In genomic region chr11:101785143-101785851, GRCm38 (mm10) we compare ENCODE assay signal across 8 mouse cellular contexts. TPM values are rescaled to one million over a fixed set of nuclear protein-coding genes. Genes with fewer than 3 reads are reported as not detected.
A peak's percentile ranks its signal among the peaks of the same experiment; 100 is the strongest.
DNase-seq lines count a peak whose midpoint lies in the region; ATAC-seq and TF ChIP-seq lines count a peak whose summit lies in the region.

Gene Etv4 (minus strand): TSS chr11:101785371.

- H3K4me2 ChIP-seq in forebrain, embryonic 15.5 days (replicated peaks): peak within 1 kb of the TSS; percentile 96

- peak within 1 kb of the TSS; percentile 88 for H3K4me3 ChIP-seq in E14TG2a.4 (replicated peaks; ENCODE audit: low read length)
- H3K4me3 ChIP-seq in forebrain, embryonic 15.5 days: peak within 1 kb of the TSS; percentile 53
- peak within 1 kb of the TSS; percentile 52 for H3K4me3 ChIP-seq in lung, adult 2 months (replicated peaks; ENCODE audit: extremely low read depth, low read depth, low read length)
- H3K4me3 ChIP-seq in thymus, adult 2 months (ENCODE audit: control insufficient read depth, insufficient read depth, low read length): peak within 1 kb of the TSS; percentile 43

- peak within 1 kb of the TSS; percentile 46; the same call in 1 of the 2 replicates for H3K27ac ChIP-seq in forebrain, embryonic 15.5 days (replicated peaks)
- no peak within 1 kb of the TSS for H3K27ac ChIP-seq in thymus, adult 2 months (ENCODE audit: control insufficient read depth, insufficient read depth, low read length)

- peaks cover 17% of the 10 kb centered on the region; the same call in 1 of the 2 replicates for H3K36me3 ChIP-seq in E14TG2a.4 (ENCODE audit: insufficient read depth, low read length)
- H3K36me3 ChIP-seq in forebrain, embryonic 15.5 days: no peaks in the 10 kb centered on the region
- no peaks in the 10 kb centered on the region for H3K36me3 ChIP-seq in thymus, adult 2 months (ENCODE audit: control insufficient read depth, insufficient read depth, low read length)

- peaks cover 21% of the 10 kb centered on the region for H3K27me3 ChIP-seq in E14TG2a.4 (ENCODE audit: insufficient read depth, low read length)
- peaks cover 73% of the 10 kb centered on the region for H3K27me3 ChIP-seq in forebrain, embryonic 15.5 days
- peaks cover 18% of the 10 kb centered on the region for H3K27me3 ChIP-seq in thymus, adult 2 months (ENCODE audit: control insufficient read depth, insufficient read depth, low read length)

- peak; percentile 42 for DNase-seq in c-Kit-positive CD71-positive TER-119-positive erythroid progenitor cells, embryonic 14.5 days (ENCODE audit: low spot score)
- peak; percentile 73 for DNase-seq in heart, postnatal 25 days (ENCODE audit: low spot score)
- DNase-seq in layer of hippocampus, adult 18-20 months (ENCODE audit: low spot score in 2 of 2): peak; percentile 83 to 92
- peak; percentile 63 for DNase-seq in lung, adult 2 months
- peak; percentile 92 for DNase-seq in thymus, adult 2 months

- intact Hi-C loops in heart, postnatal 25 days (cut with DNase I): no loop called here

- WGBS in forebrain, embryonic 15.5 days: 0% methylated on average over 35 of the region's 35 CpGs
- WGBS in lung, adult 2 months: under 1% methylated on average over 35 of the region's 35 CpGs
- 2% methylated on average over 35 of the region's 35 CpGs for WGBS in thymus, adult 2 months

- TF ChIP-seq CTCF in E14TG2a.4 (conservative IDR thresholded peaks at IDR 0.05; ENCODE audit: low read length): no peak
- no peak for TF ChIP-seq CTCF in lung, adult 2 months (IDR thresholded peaks at IDR 0.05; ENCODE audit: insufficient read depth, low read length)
- no peak for TF ChIP-seq CTCF in thymus, adult 2 months (IDR thresholded peaks at IDR 0.05; ENCODE audit: borderline replicate concordance, control insufficient read depth, extremely low read depth, insufficient read depth, low read length, poor library complexity)

- peak; percentile 96 for ATAC-seq in forebrain, embryonic 15.5 days (replicated peaks)
- peak; percentile 71 for ATAC-seq in neutrophil, adult 5-6 weeks (ENCODE audit: extremely low read depth, insufficient number of reproducible peaks, low FRiP score, poor library complexity, severe bottlenecking)

- H3K9ac ChIP-seq in forebrain, embryonic 15.5 days (replicated peaks): peak within 1 kb of the TSS; percentile 44

- no peaks in the 10 kb centered on the region for H3K9me3 ChIP-seq in E14TG2a.4 (ENCODE audit: low read length)
- H3K9me3 ChIP-seq in forebrain, embryonic 15.5 days: no peaks in the 10 kb centered on the region

- TF ChIP-seq POLR2A in lung, adult 2 months (IDR thresholded peaks at IDR 0.05; ENCODE audit: borderline replicate concordance, extremely low read depth, low read depth, low read length): no peak
- TF ChIP-seq POLR2A in thymus, adult 2 months (IDR thresholded peaks at IDR 0.05; ENCODE audit: control insufficient read depth, extremely low read depth, insufficient read depth, low read length, poor library complexity): no peak

- peaks cover 80% of the 10 kb centered on the region for H3K4me1 ChIP-seq in E14TG2a.4 (replicated peaks; ENCODE audit: low read depth, low read length)
- peaks cover 26% of the 10 kb centered on the region for H3K4me1 ChIP-seq in forebrain, embryonic 15.5 days
- peaks cover 5% of the 10 kb centered on the region for H3K4me1 ChIP-seq in lung, adult 2 months (ENCODE audit: control insufficient read depth, insufficient read depth, low read length)
- H3K4me1 ChIP-seq in thymus, adult 2 months (replicated peaks; ENCODE audit: control insufficient read depth, insufficient read depth, low read length): peaks cover 8% of the 10 kb centered on the region

RNA-seq across cellular contexts. Expression of gene Etv4, which starts in this region (rescaled TPM):
- polyA plus RNA-seq in forebrain, embryonic 15.5 days (2015; fragmentation: Nextera tagmentation; extraction: Ambion mirVana): 5.7 and 6.1 TPM in 2 replicates
- total RNA-seq in heart, postnatal 25 days (2021): under 1 TPM; 0.26 to 0.53 TPM
- total RNA-seq in layer of hippocampus, adult 18-20 months (2021): 10 to 100 TPM in 1 of 2 experiments, 1 to 10 TPM in 1; 9.0 to 10.6 TPM
- polyA plus RNA-seq in lung, adult 2 months (2012; rRNA removed): 0.60 and 0.95 TPM in 2 replicates
- total RNA-seq in neutrophil, adult 5-6 weeks (2017): not detected in 2 replicates
- 1.5 and 1.9 TPM in 2 replicates for polyA plus RNA-seq in thymus, adult 2 months (2012; rRNA removed)

Comparison
In these comparisons a context has a peak if more than half of its experiments do, and no peak if none do; other contexts are left out.
1. Peak in DNase-seq in heart, postnatal 25 days; RNA of the gene not detected or under 1 TPM.
2. Peak in DNase-seq and H3K4me3 ChIP-seq in lung, adult 2 months; RNA of the gene not detected or under 1 TPM.
3. Peak in ATAC-seq in neutrophil, adult 5-6 weeks; RNA of the gene not detected or under 1 TPM.
4. DNase-seq: peak in every context shown above with its lines; median percentile 92 in thymus, adult 2 months; 88 in layer of hippocampus, adult 18-20 months; 73 in heart, postnatal 25 days; 63 in lung, adult 2 months; 42 in c-Kit-positive CD71-positive TER-119-positive erythroid progenitor cells, embryonic 14.5 days.